Mouse (Mus musculus) MEL (cell line): ENCODE results near the gene Il10.

Experiments
- CTCF ChIP-seq, 3 experiments: IDR thresholded peaks in 2 of 3; conservative IDR thresholded peaks in 1 of 3; 2 replicates each; pipeline ENCODE4 v1.5.1; 2011 to 2012; ENCODE audit warnings: low read length in 3 of 3, low read depth in 2 of 3, mild to moderate bottlenecking in 2 of 3, improper control_type of control experiment in 1 of 3, inconsistent platforms in 1 of 3, mixed read lengths in 1 of 3, moderate library complexity in 1 of 3; ENCODE audit not compliant: control insufficient read depth in 1 of 3, insufficient read depth in 1 of 3, poor library complexity in 1 of 3, severe bottlenecking in 1 of 3
- E2F4 ChIP-seq: IDR thresholded peaks from 2 replicates; pipeline ENCODE4 v1.6.1; 2011; ENCODE audit warnings: low read depth, low read length, improper control_type of control experiment, borderline replicate concordance
- MAFK ChIP-seq: IDR thresholded peaks from 2 replicates; pipeline ENCODE4 v1.6.1; 2011; ENCODE audit warnings: low read depth, mild to moderate bottlenecking, low read length, improper control_type of control experiment, borderline replicate concordance
- POLR2AphosphoS2 ChIP-seq: IDR thresholded peaks from 2 replicates; pipeline ENCODE4 v1.6.1; 2011; ENCODE audit warnings: low read length, improper control_type of control experiment

DNA sequence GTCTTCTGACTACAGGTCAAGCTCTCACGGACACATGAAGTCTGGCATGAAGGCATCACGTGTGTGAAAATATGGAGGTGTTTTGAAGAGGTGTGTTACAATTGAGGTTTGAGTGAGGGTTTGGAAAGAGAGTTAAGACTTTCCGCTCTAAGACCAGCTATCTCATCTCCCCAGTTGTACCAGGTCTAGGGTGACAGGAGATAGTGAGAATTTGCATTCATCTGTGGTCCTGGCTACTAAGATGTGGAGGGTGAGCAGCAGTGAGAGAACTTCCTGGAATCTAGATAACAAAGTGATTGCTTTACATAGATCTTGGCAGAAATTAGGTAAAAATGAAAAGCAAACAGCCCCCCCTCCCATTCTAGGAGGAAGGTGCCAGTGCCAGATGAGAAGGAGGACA lies 9.6 kb downstream of the Il10 start:
- TF ChIP-seq MAFK, result no peak
- no peak for TF ChIP-seq E2F4
- TF ChIP-seq POLR2AphosphoS2, result no peak
- no peak for TF ChIP-seq CTCF (IDR thresholded peaks at IDR 0.05 in 2 of 3, conservative IDR thresholded peaks at IDR 0.05 in 1 of 3; ENCODE audit: control insufficient read depth in 1 of 3, insufficient read depth in 1 of 3, low read depth in 2 of 3, low read length in 3 of 3, poor library complexity in 1 of 3, severe bottlenecking in 1 of 3)
